Mouse (Mus musculus): ENCODE data around the gene Hmg20a. TPM values are rescaled to one million over a fixed set of nuclear protein-coding genes. Genes with fewer than 3 reads are reported as not detected.

The Hmg20a gene
- polyA plus RNA-seq, 1 experiment from 2014 or later = 86.3 TPM

Other genes with a start within 250 kb of the Hmg20a start
- 9.0 and 12.0 TPM in 2 replicates for gene Peak1, start 542 bp upstream of the Hmg20a start, polyA plus RNA-seq (2014; fragmentation: Nextera tagmentation; extraction: Ambion mirVana)

All from neural tube, embryonic 14.5 days (tissue).